Mouse (Mus musculus) retina, postnatal 7 days (tissue): ENCODE data around the gene Anapc15.
"Not testable (repeated sequence)": the region's sequence is repeated elsewhere in the genome, so short reads cannot be mapped to it uniquely, and the experiment has no call there.

ENCODE experiments used
- DNase-seq: peaks from one replicate; pipeline ENCODE4 v3.0.0-alpha.2; 2012; ENCODE audit warnings: low read depth, low spot score

Gene Anapc15

GRCm38 (mm10) chr7:101896104-101897066 lies 32.9 kb downstream of the Anapc15 start:
- peak; percentile 96 for DNase-seq

- DNase-seq: no peak
Observed at GRCm38 (mm10) chr7:101900331-101901097, 37.0 kb downstream of the Anapc15 start.

- no peak for DNase-seq
Observed at GRCm38 (mm10) chr7:101901969-101902368, 38.5 kb downstream of the Anapc15 start.

- no peak for DNase-seq
Observed at GRCm38 (mm10) chr7:101902846-101903245, 39.3 kb downstream of the Anapc15 start.

- peak; percentile 97 for DNase-seq
Observed at GRCm38 (mm10) chr7:101905561-101906286, 42.2 kb downstream of the Anapc15 start, which contains the start of gene Lamtor1. Gene Lamtor1 (plus strand): TSS chr7:101905904.

- no peak for DNase-seq
Observed at GRCm38 (mm10) chr7:101906287-101906681, 42.8 kb downstream of the Anapc15 start, which contains the start of gene Tomt. Gene Tomt (minus strand): TSS chr7:101906359.

GRCm38 (mm10) chr7:101906696-101907095 lies 43.2 kb downstream of the Anapc15 start:
- DNase-seq: no peak

GRCm38 (mm10) chr7:101908367-101908766 lies 44.9 kb downstream of the Anapc15 start:
- DNase-seq: no peak

- DNase-seq: no peak
Observed at GRCm38 (mm10) chr7:101910138-101910537, 46.6 kb downstream of the Anapc15 start.

- DNase-seq: no peak
Observed at GRCm38 (mm10) chr7:101911982-101912381, 48.5 kb downstream of the Anapc15 start.

GRCm38 (mm10) chr7:101918071-101918470 lies 54.6 kb downstream of the Anapc15 start:
- peak; percentile 58 for DNase-seq

GRCm38 (mm10) chr7:101925892-101926291 lies 62.4 kb downstream of the Anapc15 start:
- DNase-seq: not testable (repeated sequence)

- DNase-seq: no peak
Observed at GRCm38 (mm10) chr7:101928093-101928492, 64.6 kb downstream of the Anapc15 start.

- DNase-seq: no peak
Observed at GRCm38 (mm10) chr7:101932551-101932950, 69.0 kb downstream of the Anapc15 start.

GRCm38 (mm10) chr7:101933300-101933699 lies 69.8 kb downstream of the Anapc15 start:
- DNase-seq: no peak

- peak; percentile 89 for DNase-seq
Observed at GRCm38 (mm10) chr7:101933751-101934240, 70.3 kb downstream of the Anapc15 start, which contains the start of the genes Lrrc51 and Numa1. Gene Lrrc51 (minus strand): TSS chr7:101933895. Gene Numa1 (plus strand): TSS chr7:101934111.

GRCm38 (mm10) chr7:101935957-101936356 lies 72.4 kb downstream of the Anapc15 start:
- no peak for DNase-seq

GRCm38 (mm10) chr7:101936996-101937395 lies 73.5 kb downstream of the Anapc15 start:
- no peak for DNase-seq

GRCm38 (mm10) chr7:101937569-101937968 lies 74.1 kb downstream of the Anapc15 start:
- no peak for DNase-seq

- no peak for DNase-seq
Observed at GRCm38 (mm10) chr7:101938348-101938747, 74.8 kb downstream of the Anapc15 start.

GRCm38 (mm10) chr7:101939758-101940157 lies 76.2 kb downstream of the Anapc15 start:
- DNase-seq: no peak
